Mouse (Mus musculus) 3134 (cell line): ENCODE results near the gene Antxr1.

Source experiments
- DNase-seq: peaks from one replicate; pipeline ENCODE4 v3.0.0-alpha.2; 2011; ENCODE audit warnings: low spot score; ENCODE audit not compliant: insufficient read length; ENCODE audit errors: extremely low read depth

The Antxr1 gene

DNA sequence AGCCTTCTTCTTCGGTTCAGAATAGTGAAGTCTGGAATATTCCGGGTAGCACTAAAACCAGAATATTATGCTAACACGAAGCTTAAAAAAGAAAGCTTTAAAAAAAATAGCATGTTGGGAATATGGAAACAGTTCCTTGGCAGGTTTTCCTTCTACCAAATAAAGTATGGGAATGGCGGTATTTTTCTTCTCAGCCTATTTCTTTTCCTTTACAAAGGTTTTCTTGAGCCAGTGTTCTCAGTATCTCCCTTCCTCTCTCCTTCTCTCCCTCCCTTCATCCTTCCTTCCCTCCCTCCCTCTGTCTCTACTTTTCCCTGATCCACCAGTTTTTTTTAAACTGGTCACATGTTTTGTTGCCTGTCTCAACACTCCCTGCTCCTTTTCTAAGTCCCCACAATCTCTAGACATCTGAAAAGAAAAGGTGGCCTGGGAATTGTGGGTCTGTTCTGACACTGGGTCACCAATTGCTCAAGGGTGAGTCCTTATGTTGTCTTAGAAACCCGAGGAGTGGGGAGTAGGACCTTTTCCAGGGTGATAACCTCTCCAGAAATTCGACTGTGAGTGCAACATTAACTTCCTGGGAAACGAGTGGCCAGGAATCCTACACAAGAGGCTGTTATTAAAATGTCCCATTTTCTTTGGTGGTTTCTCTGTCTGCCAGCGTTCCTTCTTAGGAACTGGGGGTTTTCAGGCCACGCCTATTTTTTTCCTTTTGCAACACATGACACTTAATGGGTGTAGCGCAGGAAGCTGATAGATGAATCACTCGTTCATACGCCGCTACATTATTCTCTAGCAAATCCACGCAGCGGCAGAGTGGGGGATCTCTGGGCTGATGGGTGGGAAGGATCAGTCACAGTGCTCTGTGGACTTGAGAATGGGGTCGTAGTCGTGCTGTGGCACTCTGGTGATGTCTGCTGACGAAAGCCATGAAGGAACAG, 42.4 kb downstream of the Antxr1 start:
- no peak for DNase-seq

- no peak for DNase-seq
Observed at GRCm38 (mm10) chr6:87287251-87287650, 48.4 kb downstream of the Antxr1 start.

DNA sequence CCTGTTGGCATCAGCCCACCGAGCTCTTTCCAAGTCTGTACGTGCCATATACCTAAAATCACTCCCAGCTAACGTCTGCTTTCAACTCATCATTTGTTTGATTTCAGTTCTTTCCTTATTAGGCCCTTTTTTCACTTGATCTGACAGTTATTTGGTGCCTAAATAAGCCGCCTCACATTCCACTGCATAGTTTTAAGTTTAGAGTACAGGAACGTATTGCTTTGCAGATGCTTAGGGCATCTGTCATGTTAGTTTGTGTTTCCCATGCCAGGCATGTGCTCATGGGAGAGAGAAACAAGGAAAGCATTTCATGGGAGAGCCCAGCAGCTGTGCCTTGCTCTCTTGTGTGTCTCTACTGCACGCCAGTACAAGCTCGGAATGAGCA, 50.3 kb downstream of the Antxr1 start:
- no peak for DNase-seq

DNA sequence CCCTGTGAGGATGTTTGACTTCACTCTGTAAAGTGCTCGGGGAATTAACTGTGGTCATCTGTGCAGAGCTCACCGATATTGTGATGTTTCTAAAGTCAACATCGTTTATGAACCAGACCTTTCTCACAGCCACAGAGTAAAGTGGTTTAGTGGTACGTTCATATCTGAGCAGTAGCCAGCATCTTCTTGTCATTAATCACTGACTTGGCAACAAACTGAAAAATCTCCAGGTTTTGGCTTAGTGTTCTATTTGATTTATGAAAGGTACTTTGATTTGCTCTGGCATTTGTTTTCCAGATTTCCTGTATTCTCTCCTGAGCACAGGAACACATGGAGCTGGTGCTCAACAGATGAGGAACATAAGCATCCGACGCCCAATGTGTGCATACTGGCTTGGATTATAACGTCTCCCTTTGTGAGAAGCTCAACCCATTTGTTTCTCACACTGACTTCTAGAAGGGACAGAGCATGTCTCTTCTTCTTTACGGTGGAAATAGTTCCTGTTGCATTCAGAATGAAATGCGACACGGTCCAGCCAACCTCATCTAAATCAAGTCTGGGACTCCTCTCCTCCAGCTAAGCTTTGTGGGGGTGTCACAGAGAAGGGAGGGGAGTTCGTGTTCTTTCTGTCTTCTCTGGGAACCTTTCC, 50.8 kb downstream of the Antxr1 start:
- DNase-seq, result no peak

- DNase-seq, result no peak
Observed at GRCm38 (mm10) chr6:87282346-87282781, 53.3 kb downstream of the Antxr1 start.

- DNase-seq, result no peak
Observed at GRCm38 (mm10) chr6:87281771-87282170, 53.9 kb downstream of the Antxr1 start.

DNA sequence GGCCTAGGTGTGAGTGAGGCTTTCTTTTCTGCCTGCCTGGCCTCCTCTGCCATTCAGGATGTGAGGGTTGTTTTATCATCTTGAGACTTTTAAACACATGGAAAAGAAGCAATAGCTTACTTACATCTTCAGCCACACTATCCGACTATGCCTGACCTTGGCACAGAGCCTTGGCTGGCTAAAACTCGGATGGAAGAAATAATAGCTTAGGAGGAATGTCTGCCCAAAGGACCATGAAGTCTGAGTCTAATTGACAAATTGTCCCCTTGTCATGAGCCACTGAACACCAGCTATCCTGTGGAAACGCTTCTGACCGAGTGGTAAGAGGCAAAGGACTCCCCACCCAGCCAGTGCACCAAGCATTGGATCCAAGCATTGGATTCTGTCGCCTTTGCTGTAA, 57.5 kb downstream of the Antxr1 start:
- DNase-seq, result no peak

- DNase-seq, result no peak
Observed at GRCm38 (mm10) chr6:87277527-87277926, 58.1 kb downstream of the Antxr1 start.

DNA sequence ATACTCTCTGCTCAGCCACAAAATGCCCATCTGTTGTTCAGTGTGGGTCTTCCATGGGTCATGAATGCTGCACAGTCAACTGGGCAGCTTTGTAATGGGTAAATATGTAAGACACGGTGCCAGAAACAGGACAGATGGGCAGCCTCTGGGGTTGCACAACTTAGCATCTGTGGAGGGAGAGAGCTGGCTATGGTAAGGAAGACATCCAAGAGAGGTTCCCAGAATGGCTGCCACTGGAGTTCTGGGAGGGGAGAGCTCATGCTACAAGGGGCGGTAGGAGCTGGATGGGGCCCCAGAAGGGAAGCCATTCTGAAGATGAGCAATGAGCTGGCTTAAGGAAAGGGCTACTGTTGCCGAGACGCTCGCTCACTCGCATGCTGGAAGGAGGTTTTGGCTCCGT, 58.7 kb downstream of the Antxr1 start:
- no peak for DNase-seq

GRCm38 (mm10) chr6:87274779-87275178, 60.8 kb downstream of the Antxr1 start:
- no peak for DNase-seq

GRCm38 (mm10) chr6:87273791-87274190, 61.8 kb downstream of the Antxr1 start:
- DNase-seq, result no peak

DNA sequence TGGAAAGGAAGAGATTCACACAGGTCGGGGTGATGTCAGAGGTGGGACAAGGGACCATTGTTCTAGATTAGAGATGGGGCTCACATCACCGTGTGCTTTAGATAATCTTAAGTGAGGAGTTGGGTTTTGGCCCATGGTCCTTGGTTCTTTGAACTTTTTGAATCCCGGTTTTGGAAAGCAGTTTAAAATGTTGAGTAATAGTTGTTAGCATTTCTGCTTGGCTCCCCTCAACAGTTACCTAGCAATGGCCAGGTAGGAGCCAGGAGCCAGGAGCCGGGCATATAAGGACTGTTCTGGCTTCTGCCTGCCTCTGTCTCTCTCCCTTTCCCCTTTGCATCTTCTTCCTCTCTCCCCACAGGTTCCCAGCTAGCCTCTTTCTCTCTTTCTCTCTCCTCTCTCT, 62.5 kb downstream of the Antxr1 start:
- DNase-seq, result no peak

DNA sequence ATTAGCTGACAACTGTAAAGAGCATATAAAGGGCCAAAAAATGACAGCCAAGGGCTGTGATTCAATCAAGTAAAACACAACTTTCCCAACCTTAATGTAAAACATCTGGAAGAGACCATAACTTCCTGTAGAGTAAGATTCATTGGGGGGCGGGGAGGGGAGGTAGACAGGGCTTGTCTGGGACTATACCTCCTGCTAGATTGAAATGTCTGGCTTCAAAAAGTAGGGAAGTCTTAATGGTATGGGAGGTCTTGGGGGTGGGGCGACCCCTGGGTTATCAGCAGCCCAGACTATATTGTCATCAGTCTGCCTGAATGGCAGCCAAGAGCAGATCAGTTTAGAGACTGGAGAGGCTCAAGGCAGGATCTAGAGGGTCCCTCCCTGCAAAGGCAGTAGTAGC, 63.4 kb downstream of the Antxr1 start:
- DNase-seq, result no peak

DNA sequence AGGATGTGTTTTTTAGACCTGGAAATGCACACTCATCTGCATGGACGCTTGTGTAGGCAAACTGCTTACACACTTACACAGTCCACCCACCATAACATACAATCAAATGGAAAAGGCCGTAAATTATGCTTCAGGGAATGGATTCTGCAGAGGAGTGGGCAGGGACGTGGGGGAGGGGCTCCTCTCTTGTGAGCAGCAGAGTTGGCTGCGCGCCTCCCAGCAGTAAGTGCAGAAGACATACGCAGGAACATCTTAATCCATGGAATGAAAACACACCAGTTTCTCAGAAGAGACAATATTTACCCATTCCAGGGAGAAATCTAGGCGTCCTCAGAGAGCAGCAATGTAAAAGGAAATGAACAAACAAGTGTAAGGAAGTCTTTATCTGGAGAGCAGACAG, 65.2 kb downstream of the Antxr1 start:
- no peak for DNase-seq

DNA sequence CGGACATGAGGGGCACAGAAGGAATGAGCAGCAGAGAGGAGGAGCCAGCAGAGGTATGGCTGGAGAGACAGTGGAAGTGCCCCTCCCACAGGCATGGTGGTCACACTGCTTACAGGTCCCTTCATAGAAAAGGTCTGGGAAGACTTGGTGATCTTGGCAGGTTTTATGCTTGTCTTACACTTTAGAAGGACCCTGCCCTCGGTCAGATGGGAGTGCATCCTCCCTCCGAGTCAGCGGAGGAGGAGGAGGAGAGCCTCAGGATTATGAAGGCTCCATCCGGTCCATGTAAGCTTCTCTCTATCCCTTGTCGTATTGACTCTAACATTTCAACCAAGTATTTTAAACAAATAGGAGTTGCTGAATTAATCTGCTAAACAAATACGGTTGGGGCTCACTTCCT, 65.7 kb downstream of the Antxr1 start:
- no peak for DNase-seq

DNA sequence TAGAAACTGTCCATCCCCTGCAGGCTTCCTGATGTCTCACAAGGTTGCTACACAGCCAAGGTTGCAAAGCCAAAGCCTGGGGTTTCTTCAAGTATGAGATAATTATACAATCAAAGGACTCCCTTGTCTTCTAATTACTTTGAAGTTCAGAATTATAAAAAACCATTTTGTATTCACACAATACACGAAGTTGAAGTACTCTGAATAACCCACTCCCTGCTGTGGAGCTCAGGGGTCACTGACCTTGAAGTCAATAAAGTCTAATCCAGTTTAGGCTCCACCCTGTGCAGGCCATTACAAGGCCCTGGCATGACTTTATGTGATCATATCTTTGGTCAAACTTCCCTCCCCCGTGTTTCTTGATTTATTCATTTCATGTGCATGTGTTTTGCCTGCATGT, 73.0 kb downstream of the Antxr1 start:
- no peak for DNase-seq

DNA sequence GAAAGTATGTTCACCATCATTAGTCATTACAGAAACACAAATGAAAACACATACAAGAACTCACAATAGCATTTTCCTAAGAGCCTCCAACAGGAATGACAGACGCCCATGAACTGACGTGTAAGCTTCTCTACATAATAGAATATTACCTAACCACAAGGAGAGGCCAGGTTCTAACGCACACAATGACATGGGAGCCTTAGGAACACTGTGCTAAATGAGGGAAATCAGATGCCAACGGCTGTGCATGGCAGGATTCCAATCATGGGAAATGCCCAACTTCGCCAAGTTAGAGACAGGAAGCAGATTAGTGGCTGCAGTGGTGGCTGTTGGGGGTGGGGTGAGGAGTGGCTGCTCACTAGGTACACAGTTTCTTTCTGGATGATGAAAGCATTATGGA, 76.6 kb downstream of the Antxr1 start:
- peak; percentile 26 for DNase-seq

- no peak for DNase-seq
Observed at GRCm38 (mm10) chr6:87257981-87258775, 77.4 kb downstream of the Antxr1 start.

GRCm38 (mm10) chr6:87257471-87257870, 78.2 kb downstream of the Antxr1 start:
- no peak for DNase-seq

- no peak for DNase-seq
Observed at GRCm38 (mm10) chr6:87255668-87256067, 80.0 kb downstream of the Antxr1 start.

- peak; percentile 20 for DNase-seq
Observed at GRCm38 (mm10) chr6:87254756-87255155, 80.9 kb downstream of the Antxr1 start.
